Mouse (Mus musculus): ENCODE data around the gene Fggy. TPM values are rescaled to one million over a fixed set of nuclear protein-coding genes. Genes with fewer than 3 reads are reported as not detected.

Gene Fggy
- polyA plus RNA-seq, 1 experiment from 2014 or later = 8.1 TPM

DNA sequence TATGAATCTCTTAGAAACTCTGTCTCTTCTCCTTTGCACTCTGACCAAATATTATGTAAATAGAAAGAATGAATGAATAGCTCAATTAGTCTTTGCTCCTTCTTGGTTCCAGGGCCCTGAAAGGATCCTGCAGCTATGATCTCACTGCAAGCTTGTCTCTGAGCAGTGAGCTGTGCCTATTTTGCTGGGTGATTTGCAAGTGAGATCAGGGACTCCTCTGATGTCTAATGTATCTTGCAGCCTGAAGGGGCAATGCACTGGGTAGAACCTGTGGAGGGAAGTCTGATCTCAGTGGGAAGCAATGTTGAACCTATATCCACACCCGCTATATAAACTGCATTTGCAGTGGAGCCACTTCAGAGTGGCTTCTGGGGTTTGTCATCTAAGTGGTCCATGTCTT is 53.4 kb downstream of the Fggy start:
- ATAC-seq (ENCODE audit: insufficient number of reproducible peaks, insufficient read depth, low FRiP score, low read depth) = no peak
- Histone ChIP-seq H3K4me1 (ENCODE audit: control insufficient read depth, insufficient read depth, low read length) (no peaks in the 10 kb centered on the region), H3K36me3 (ENCODE audit: control insufficient read depth, insufficient read depth, low read length) (no peaks in the 10 kb centered on the region), H3K4me2 (replicated peaks; ENCODE audit: low read depth, low read length) (no peak overlapping the region), H3K9ac (replicated peaks; ENCODE audit: low read depth, low read length) (no peak overlapping the region), H3K27me3 (ENCODE audit: control insufficient read depth, insufficient read depth, low read length) (no peaks in the 10 kb centered on the region), H3K4me3 (ENCODE audit: low read depth, low read length) (no peak overlapping the region), H3K9me3 (ENCODE audit: control insufficient read depth, low read depth, low read length) (no peaks in the 10 kb centered on the region), H3K27ac (ENCODE audit: low read length) (no peak overlapping the region)
- WGBS = 83% methylated on average over 1 of the region's 1 CpGs

DNA sequence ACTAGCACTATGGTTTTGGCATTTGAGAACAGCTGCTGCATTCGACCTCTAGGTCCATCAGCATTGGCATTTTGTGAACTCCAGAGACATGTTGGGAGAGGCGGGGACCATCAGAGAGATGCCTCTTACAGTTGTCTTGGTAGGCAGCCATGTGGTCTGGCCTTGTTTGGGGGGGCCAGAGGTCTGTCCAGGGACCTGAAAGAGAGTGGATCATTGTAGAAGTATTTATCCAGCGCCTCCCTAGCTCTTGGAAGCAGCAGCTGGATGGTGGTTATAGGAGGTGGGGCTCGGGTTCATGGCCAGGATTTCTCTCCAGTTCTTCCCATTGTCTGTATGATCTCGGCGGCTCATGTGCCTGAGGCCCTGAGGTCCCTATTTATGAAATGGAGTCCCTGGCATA is 54.1 kb downstream of the Fggy start:
- Histone ChIP-seq H3K9ac (replicated peaks; ENCODE audit: low read depth, low read length) (no peak overlapping the region), H3K4me3 (ENCODE audit: low read depth, low read length) (no peak overlapping the region), H3K27me3 (ENCODE audit: control insufficient read depth, insufficient read depth, low read length) (no peaks in the 10 kb centered on the region), H3K9me3 (ENCODE audit: control insufficient read depth, low read depth, low read length) (no peaks in the 10 kb centered on the region), H3K36me3 (ENCODE audit: control insufficient read depth, insufficient read depth, low read length) (no peaks in the 10 kb centered on the region), H3K4me2 (replicated peaks; ENCODE audit: low read depth, low read length) (no peak overlapping the region), H3K27ac (ENCODE audit: low read length) (no peak overlapping the region), H3K4me1 (ENCODE audit: control insufficient read depth, insufficient read depth, low read length) (no peaks in the 10 kb centered on the region)
- 88% methylated on average over 6 of the region's 6 CpGs for WGBS
- ATAC-seq (ENCODE audit: insufficient number of reproducible peaks, insufficient read depth, low FRiP score, low read depth) = no peak

DNA sequence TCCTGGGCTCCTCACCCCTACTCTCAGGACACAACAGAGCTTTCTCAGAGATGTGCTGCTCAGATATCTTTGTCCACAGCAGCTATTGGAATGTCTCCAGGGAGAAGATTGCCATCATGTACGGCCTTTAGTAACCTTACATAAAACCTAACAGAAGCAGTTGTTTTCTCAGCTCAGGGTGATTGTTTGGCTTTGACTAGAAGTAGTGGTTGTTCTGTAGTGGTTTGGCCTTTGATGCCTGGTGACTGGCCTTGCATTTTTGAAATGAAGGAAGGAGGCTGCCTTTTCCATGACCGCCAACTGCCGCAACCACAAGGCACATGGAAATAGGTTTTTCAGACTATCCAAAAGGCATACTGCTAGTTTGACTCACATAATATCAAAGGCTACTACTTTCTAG is 63.7 kb downstream of the Fggy start:
- H3K9ac ChIP-seq (replicated peaks; ENCODE audit: low read depth, low read length) = no peak overlapping the region
- 87% methylated on average over 3 of the region's 3 CpGs for WGBS
- no peak overlapping the region for H3K4me3 ChIP-seq (ENCODE audit: low read depth, low read length)
- no peak overlapping the region for H3K27ac ChIP-seq (ENCODE audit: low read length)
- H3K27me3 ChIP-seq (ENCODE audit: control insufficient read depth, insufficient read depth, low read length) = no peaks in the 10 kb centered on the region
- ATAC-seq (ENCODE audit: insufficient number of reproducible peaks, insufficient read depth, low FRiP score, low read depth) = no peak
- H3K36me3 ChIP-seq (ENCODE audit: control insufficient read depth, insufficient read depth, low read length) = no peaks in the 10 kb centered on the region
- H3K9me3 ChIP-seq (ENCODE audit: control insufficient read depth, low read depth, low read length) = no peaks in the 10 kb centered on the region
- no peak overlapping the region for H3K4me2 ChIP-seq (replicated peaks; ENCODE audit: low read depth, low read length)
- no peaks in the 10 kb centered on the region for H3K4me1 ChIP-seq (ENCODE audit: control insufficient read depth, insufficient read depth, low read length)

DNA sequence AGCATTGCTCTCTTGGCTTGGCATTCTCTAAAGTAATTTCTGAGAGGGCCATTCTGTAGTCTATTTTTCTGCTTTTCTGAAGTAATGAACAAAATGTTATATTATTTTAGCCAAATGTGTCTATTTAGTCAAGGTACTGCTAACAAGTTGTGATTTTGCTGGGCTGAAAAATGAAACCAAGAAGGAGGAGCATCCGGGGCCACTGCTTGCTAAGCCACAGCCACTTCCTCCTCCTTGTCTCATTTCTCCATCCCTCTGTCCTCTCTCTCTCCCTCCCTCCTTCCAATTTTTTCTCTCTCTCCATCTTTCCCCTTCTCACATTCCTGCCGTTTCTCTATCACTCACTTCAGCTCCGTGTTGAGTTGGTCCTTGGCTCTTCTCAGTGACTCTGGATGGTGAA is 67.4 kb downstream of the Fggy start:
- no peak overlapping the region for H3K27ac ChIP-seq (ENCODE audit: low read length)
- ATAC-seq (ENCODE audit: insufficient number of reproducible peaks, insufficient read depth, low FRiP score, low read depth) = no peak
- no peaks in the 10 kb centered on the region for H3K4me1 ChIP-seq (ENCODE audit: control insufficient read depth, insufficient read depth, low read length)
- H3K36me3 ChIP-seq (ENCODE audit: control insufficient read depth, insufficient read depth, low read length) = no peaks in the 10 kb centered on the region
- no peak overlapping the region for H3K9ac ChIP-seq (replicated peaks; ENCODE audit: low read depth, low read length)
- no peaks in the 10 kb centered on the region for H3K9me3 ChIP-seq (ENCODE audit: control insufficient read depth, low read depth, low read length)
- WGBS = 86% methylated on average over 3 of the region's 3 CpGs
- no peaks in the 10 kb centered on the region for H3K27me3 ChIP-seq (ENCODE audit: control insufficient read depth, insufficient read depth, low read length)
- H3K4me3 ChIP-seq (ENCODE audit: low read depth, low read length) = no peak overlapping the region
- H3K4me2 ChIP-seq (replicated peaks; ENCODE audit: low read depth, low read length) = no peak overlapping the region

DNA sequence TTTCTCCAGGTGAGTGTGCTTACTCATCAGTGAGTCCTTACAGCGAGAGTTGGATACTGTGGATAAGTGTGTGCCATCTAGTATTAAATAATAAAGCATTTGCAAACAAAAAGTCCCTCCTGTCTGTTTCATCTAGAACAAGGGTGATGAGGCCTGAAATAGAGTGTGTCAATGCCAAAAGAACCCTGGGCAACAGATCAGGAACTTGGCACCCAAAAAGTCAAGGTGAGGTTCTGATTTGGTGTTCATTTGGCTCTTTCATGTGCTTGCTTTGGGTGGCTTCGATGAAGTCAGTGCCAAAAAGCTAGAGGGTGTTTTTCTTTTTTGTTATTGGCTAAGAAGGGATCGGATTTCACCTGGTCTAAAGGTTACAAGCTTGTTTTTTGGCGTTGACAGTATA is 68.3 kb downstream of the Fggy start:
- 67% methylated on average over 4 of the region's 4 CpGs for WGBS
- ATAC-seq (ENCODE audit: insufficient number of reproducible peaks, insufficient read depth, low FRiP score, low read depth) = no peak
- Histone ChIP-seq H3K9me3 (ENCODE audit: control insufficient read depth, low read depth, low read length) (no peaks in the 10 kb centered on the region), H3K9ac (replicated peaks; ENCODE audit: low read depth, low read length) (no peak overlapping the region), H3K36me3 (ENCODE audit: control insufficient read depth, insufficient read depth, low read length) (no peaks in the 10 kb centered on the region), H3K4me1 (ENCODE audit: control insufficient read depth, insufficient read depth, low read length) (no peaks in the 10 kb centered on the region), H3K27ac (ENCODE audit: low read length) (no peak overlapping the region), H3K4me2 (replicated peaks; ENCODE audit: low read depth, low read length) (no peak overlapping the region), H3K4me3 (ENCODE audit: low read depth, low read length) (no peak overlapping the region), H3K27me3 (ENCODE audit: control insufficient read depth, insufficient read depth, low read length) (no peaks in the 10 kb centered on the region)

DNA sequence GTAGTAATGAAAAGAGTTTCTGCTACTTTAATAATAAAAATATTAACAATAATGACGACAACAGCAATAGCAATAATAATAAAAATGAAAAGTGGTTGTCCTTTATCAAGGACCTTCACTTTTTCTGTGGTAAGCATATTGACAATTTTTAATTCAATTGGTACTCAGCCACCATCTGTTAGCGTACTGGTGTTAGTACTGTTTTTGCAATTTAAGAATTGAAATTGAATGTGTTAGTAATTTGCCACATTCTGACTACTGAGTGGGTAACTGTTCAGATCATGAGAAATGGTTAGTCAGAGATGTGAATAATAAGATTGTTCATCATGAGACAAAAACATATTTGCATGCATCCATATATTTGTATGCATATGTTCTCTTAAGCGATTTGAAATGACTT is 68.9 kb downstream of the Fggy start:
- H3K36me3 ChIP-seq (ENCODE audit: control insufficient read depth, insufficient read depth, low read length) = no peaks in the 10 kb centered on the region
- H3K4me1 ChIP-seq (ENCODE audit: control insufficient read depth, insufficient read depth, low read length) = no peaks in the 10 kb centered on the region
- 91% methylated on average over 3 of the region's 3 CpGs for WGBS
- H3K4me2 ChIP-seq (replicated peaks; ENCODE audit: low read depth, low read length) = no peak overlapping the region
- no peak overlapping the region for H3K4me3 ChIP-seq (ENCODE audit: low read depth, low read length)
- H3K27me3 ChIP-seq (ENCODE audit: control insufficient read depth, insufficient read depth, low read length) = no peaks in the 10 kb centered on the region
- no peak for ATAC-seq (ENCODE audit: insufficient number of reproducible peaks, insufficient read depth, low FRiP score, low read depth)
- no peak overlapping the region for H3K27ac ChIP-seq (ENCODE audit: low read length)
- H3K9me3 ChIP-seq (ENCODE audit: control insufficient read depth, low read depth, low read length) = no peaks in the 10 kb centered on the region
- H3K9ac ChIP-seq (replicated peaks; ENCODE audit: low read depth, low read length) = no peak overlapping the region

DNA sequence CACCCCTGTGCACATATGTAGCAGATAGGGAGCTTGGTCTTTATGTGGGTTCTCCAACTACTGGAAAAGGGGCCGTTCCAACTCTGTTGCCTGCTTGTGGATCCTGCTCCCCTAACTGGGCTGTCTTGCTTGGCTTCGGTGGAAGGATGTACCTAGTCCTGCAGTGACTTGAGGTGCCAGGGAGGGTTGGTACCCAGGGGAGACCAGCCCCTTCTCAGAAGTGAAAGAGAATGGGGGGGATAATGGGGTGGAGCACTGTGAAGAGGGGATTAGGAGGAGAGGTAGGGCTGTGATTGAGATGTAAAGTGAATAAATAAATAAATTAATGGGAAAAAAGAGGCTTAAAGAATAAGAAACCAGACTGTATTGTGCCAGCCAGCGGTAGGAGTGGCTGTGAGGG is 77.6 kb downstream of the Fggy start:
- no peak overlapping the region for H3K9ac ChIP-seq (replicated peaks; ENCODE audit: low read depth, low read length)
- no peaks in the 10 kb centered on the region for H3K27me3 ChIP-seq (ENCODE audit: control insufficient read depth, insufficient read depth, low read length)
- H3K36me3 ChIP-seq (ENCODE audit: control insufficient read depth, insufficient read depth, low read length) = no peaks in the 10 kb centered on the region
- H3K27ac ChIP-seq (ENCODE audit: low read length) = no peak overlapping the region
- H3K9me3 ChIP-seq (ENCODE audit: control insufficient read depth, low read depth, low read length) = no peaks in the 10 kb centered on the region
- no peak for ATAC-seq (ENCODE audit: insufficient number of reproducible peaks, insufficient read depth, low FRiP score, low read depth)
- WGBS = 86% methylated on average over 3 of the region's 3 CpGs
- H3K4me2 ChIP-seq (replicated peaks; ENCODE audit: low read depth, low read length) = no peak overlapping the region
- H3K4me3 ChIP-seq (ENCODE audit: low read depth, low read length) = no peak overlapping the region
- H3K4me1 ChIP-seq (ENCODE audit: control insufficient read depth, insufficient read depth, low read length) = peaks cover 4% of the 10 kb centered on the region; the same call in 1 of the 2 replicates

DNA sequence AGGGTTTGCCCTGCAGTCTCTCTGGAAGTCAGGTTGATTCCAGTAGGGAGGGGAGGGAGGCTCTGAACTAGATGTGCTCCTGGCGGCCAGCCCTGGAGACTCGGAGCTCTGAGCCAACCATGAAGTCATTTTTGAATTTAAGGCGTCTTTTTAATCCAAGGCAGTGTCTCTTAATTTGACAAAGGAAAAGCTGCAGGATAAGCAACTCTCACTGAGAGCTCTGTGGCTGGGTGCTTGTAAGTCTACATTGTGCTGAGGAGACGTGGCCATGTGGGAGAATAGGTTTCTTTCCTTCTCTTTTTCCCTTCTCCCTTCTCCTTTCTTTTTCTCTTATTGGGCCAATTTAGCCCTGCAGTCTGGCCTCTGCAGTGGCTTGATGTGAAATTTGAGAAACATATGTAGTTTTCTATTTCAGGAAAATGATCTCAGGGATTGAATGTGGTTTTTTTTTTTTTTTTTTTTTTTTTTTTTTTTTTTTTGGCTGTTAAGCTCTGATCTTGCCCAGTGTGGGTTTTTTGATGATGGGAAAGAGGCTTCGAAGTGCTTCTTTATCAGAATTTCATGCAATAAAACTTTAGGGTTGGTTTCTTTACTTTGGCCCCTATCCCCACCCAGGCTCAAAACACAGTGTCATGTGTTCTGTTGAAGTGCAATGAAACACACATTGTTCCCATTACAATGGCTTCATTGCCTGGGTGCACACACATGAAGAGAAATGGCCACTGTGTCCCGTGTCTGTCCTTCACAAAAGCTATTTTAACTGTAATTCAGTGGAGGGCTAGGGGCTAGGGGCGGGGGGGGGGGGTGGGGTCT is 79.8 kb downstream of the Fggy start:
- WGBS = 44% methylated on average over 7 of the region's 7 CpGs
- Histone ChIP-seq H3K4me2 (replicated peaks; ENCODE audit: low read depth, low read length) (no peak overlapping the region), H3K4me1 (ENCODE audit: control insufficient read depth, insufficient read depth, low read length) (peaks cover 4% of the 10 kb centered on the region; the same call in 1 of the 2 replicates), H3K27me3 (ENCODE audit: control insufficient read depth, insufficient read depth, low read length) (no peaks in the 10 kb centered on the region), H3K36me3 (ENCODE audit: control insufficient read depth, insufficient read depth, low read length) (no peaks in the 10 kb centered on the region), H3K9me3 (ENCODE audit: control insufficient read depth, low read depth, low read length) (no peaks in the 10 kb centered on the region), H3K27ac (ENCODE audit: low read length) (peak overlapping the region; percentile 77), H3K4me3 (ENCODE audit: low read depth, low read length) (no peak overlapping the region), H3K9ac (replicated peaks; ENCODE audit: low read depth, low read length) (no peak overlapping the region)
- 0 out of 2 replicates have a peak, but pooled peaks have one; percentile 58 for ATAC-seq (ENCODE audit: insufficient number of reproducible peaks, insufficient read depth, low FRiP score, low read depth)

DNA sequence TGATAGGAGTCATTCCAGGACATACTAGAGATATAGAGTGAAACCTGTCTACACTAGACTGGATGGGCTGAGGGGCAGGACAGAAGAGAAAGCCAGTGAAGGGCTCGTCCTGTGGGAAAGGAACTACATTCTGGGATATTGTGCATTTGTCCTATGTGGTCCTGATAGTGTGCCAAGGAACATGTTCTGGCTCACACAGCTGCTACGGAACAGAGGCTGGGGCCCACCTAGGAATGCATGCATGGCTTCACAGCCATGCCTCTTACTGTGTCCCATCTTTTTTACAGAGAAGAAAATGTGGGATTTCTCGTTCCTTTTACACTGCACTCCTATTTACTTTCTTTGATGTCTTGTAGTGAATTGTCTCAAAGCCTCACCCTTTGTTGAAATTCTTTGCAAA is 80.8 kb downstream of the Fggy start:
- H3K36me3 ChIP-seq (ENCODE audit: control insufficient read depth, insufficient read depth, low read length) = no peaks in the 10 kb centered on the region
- H3K4me2 ChIP-seq (replicated peaks; ENCODE audit: low read depth, low read length) = no peak overlapping the region
- H3K4me3 ChIP-seq (ENCODE audit: low read depth, low read length) = no peak overlapping the region
- no peaks in the 10 kb centered on the region for H3K9me3 ChIP-seq (ENCODE audit: control insufficient read depth, low read depth, low read length)
- no peak for ATAC-seq (ENCODE audit: insufficient number of reproducible peaks, insufficient read depth, low FRiP score, low read depth)
- H3K9ac ChIP-seq (replicated peaks; ENCODE audit: low read depth, low read length) = no peak overlapping the region
- H3K27me3 ChIP-seq (ENCODE audit: control insufficient read depth, insufficient read depth, low read length) = no peaks in the 10 kb centered on the region
- WGBS = 68% methylated on average over 3 of the region's 3 CpGs
- H3K4me1 ChIP-seq (ENCODE audit: control insufficient read depth, insufficient read depth, low read length) = peaks cover 4% of the 10 kb centered on the region; the same call in 1 of the 2 replicates
- peak overlapping the region; percentile 77; the same call in 1 of the 2 replicates for H3K27ac ChIP-seq (ENCODE audit: low read length)
